Comparison of ENCODE assay signal across 8 mouse cellular contexts in genomic region chr17:14943009-14943728, GRCm38 (mm10). TPM values are rescaled to one million over a fixed set of nuclear protein-coding genes. Genes with fewer than 3 reads are reported as not detected.
DNase-seq lines count a peak whose midpoint lies in the region; ATAC-seq and TF ChIP-seq lines count a peak whose summit lies in the region.

Gene Wdr27, minus strand, starts transcription at chr17:14943158.
Gene 1600012H06Rik, plus strand, starts transcription at chr17:14943184.

- peaks cover 26% of the 10 kb centered on the region for H3K4me1 ChIP-seq in forebrain, embryonic 15.5 days
- peaks cover 5% of the 10 kb centered on the region for H3K4me1 ChIP-seq in lung, adult 2 months (ENCODE audit: control insufficient read depth, insufficient read depth, low read length)

- peak within 1 kb of the TSS; percentile 90 for H3K9ac ChIP-seq in forebrain, embryonic 15.5 days (replicated peaks)

- no peaks in the 10 kb centered on the region for H3K27me3 ChIP-seq in forebrain, embryonic 15.5 days

- peak within 1 kb of the TSS; percentile 94 for H3K4me3 ChIP-seq in forebrain, embryonic 15.5 days
- peak within 1 kb of the TSS; percentile 83 for H3K4me3 ChIP-seq in lung, adult 2 months (replicated peaks; ENCODE audit: extremely low read depth, low read depth, low read length)

- peaks cover 11% of the 10 kb centered on the region for H3K36me3 ChIP-seq in forebrain, embryonic 15.5 days

- TF ChIP-seq POLR2A in lung, adult 2 months (IDR thresholded peaks at IDR 0.05; ENCODE audit: borderline replicate concordance, extremely low read depth, low read depth, low read length) = peak; percentile 73; the same call in 1 of the 2 replicates

- no peak for TF ChIP-seq CTCF in lung, adult 2 months (IDR thresholded peaks at IDR 0.05; ENCODE audit: insufficient read depth, low read length)

- DNase-seq in ES-CJ7 (ENCODE audit: low read depth, low spot score) = peak; percentile 98
- peak; percentile 97 for DNase-seq in cerebellum, adult 11 months
- DNase-seq in heart, postnatal 25 days (ENCODE audit: low spot score) = peak; percentile 97
- peak; percentile 99 for DNase-seq in layer of hippocampus, adult 18-20 months (ENCODE audit: low spot score in 2 of 2)
- peak; percentile 99 for DNase-seq in lung, adult 2 months
- peak; percentile 95 to 97 for DNase-seq in thymus, adult 18-20 months

- WGBS in forebrain, embryonic 15.5 days = under 1% methylated on average over 54 of the region's 54 CpGs
- WGBS in lung, adult 2 months = under 1% methylated on average over 54 of the region's 54 CpGs

- H3K27ac ChIP-seq in forebrain, embryonic 15.5 days (replicated peaks) = peak within 1 kb of the TSS; percentile 82

- peak; percentile 99 for ATAC-seq in forebrain, embryonic 15.5 days (replicated peaks)
- ATAC-seq in neutrophil, adult 5-6 weeks (ENCODE audit: extremely low read depth, insufficient number of reproducible peaks, low FRiP score, poor library complexity, severe bottlenecking) = peak; percentile 99

- intact Hi-C loops in heart, postnatal 25 days (cut with DNase I) = no loop called here

- peak within 1 kb of the TSS; percentile 75 for H3K4me2 ChIP-seq in forebrain, embryonic 15.5 days (replicated peaks)

- H3K9me3 ChIP-seq in forebrain, embryonic 15.5 days = no peaks in the 10 kb centered on the region

RNA-seq across cellular contexts. Expression of gene Wdr27, which starts in this region (rescaled TPM):
- polyA plus RNA-seq in forebrain, embryonic 15.5 days (2015; fragmentation: Nextera tagmentation; extraction: Ambion mirVana) = 7.9 and 8.8 TPM in 2 replicates
- 1 to 10 TPM in 1 of 2 experiments, under 1 TPM in 1; 0.70 to 1.3 TPM for total RNA-seq in heart, postnatal 25 days (2021)
- 1 to 10 TPM; 3.1 to 3.7 TPM for total RNA-seq in layer of hippocampus, adult 18-20 months (2021)
- polyA plus RNA-seq in lung, adult 2 months (2012; rRNA removed) = 8.8 and 9.0 TPM in 2 replicates
- total RNA-seq in neutrophil, adult 5-6 weeks (2017) = not detected in 2 replicates

RNA-seq across cellular contexts. Expression of gene 1600012H06Rik, which starts in this region (rescaled TPM):
- 28.5 and 31.7 TPM in 2 replicates for polyA plus RNA-seq in forebrain, embryonic 15.5 days (2015; fragmentation: Nextera tagmentation; extraction: Ambion mirVana)
- 10 to 100 TPM; 10.3 to 11.9 TPM for total RNA-seq in heart, postnatal 25 days (2021)
- 10 to 100 TPM; 12.7 to 15.3 TPM for total RNA-seq in layer of hippocampus, adult 18-20 months (2021)
- polyA plus RNA-seq in lung, adult 2 months (2012; rRNA removed) = 16.8 and 22.2 TPM in 2 replicates
- 27.9 and 28.5 TPM in 2 replicates for total RNA-seq in neutrophil, adult 5-6 weeks (2017)

Comparison
In these comparisons a context has a peak if more than half of its experiments do, and no peak if none do; other contexts are left out.
1. Peak in every context shown above with its lines: DNase-seq, ATAC-seq, H3K4me3 ChIP-seq and H3K27ac ChIP-seq.